Mouse (Mus musculus) limb, embryonic 13.5 days (tissue): Measurements from ENCODE around the gene Igsf9b. TPM values are rescaled to one million over a fixed set of nuclear protein-coding genes. Genes with fewer than 3 reads are reported as not detected.

Experiments used
- ATAC-seq: fragments of 200-750 bp; cut with Nextera tagmentation; 2 replicates; pipeline ENCODE4 v1.8.0; 2017; ENCODE audit warnings: low read depth, moderate number of reproducible peaks, moderate TSS enrichment; ENCODE audit not compliant: low FRiP score
- H3K27ac ChIP-seq: fragments of 300-500 bp; sonication (generic); 2 replicates; pipeline ENCODE4 v1.5.1; 2015; ENCODE audit warnings: inconsistent platforms, mild to moderate bottlenecking, moderate library complexity
- H3K27me3 ChIP-seq: fragments of 300-500 bp; sonication (generic); 2 replicates; pipeline ENCODE4 v1.6.1; 2015; ENCODE audit warnings: mild to moderate bottlenecking, inconsistent platforms
- H3K36me3 ChIP-seq: fragments of 300-500 bp; sonication (generic); 2 replicates; pipeline ENCODE4 v1.6.1; 2015; ENCODE audit warnings: inconsistent platforms, mild to moderate bottlenecking, moderate library complexity
- H3K4me1 ChIP-seq: fragments of 300-500 bp; sonication (generic); 2 replicates; pipeline ENCODE4 v1.6.1; 2015; ENCODE audit warnings: inconsistent platforms
- H3K4me2 ChIP-seq: fragments of 300-500 bp; sonication (generic); replicated peaks from 2 replicates; pipeline ENCODE4 v1.6.1; 2015; ENCODE audit warnings: inconsistent platforms, mild to moderate bottlenecking, moderate library complexity
- H3K4me3 ChIP-seq: fragments of 300-500 bp; sonication (generic); 2 replicates; pipeline ENCODE4 v1.5.1; 2015; ENCODE audit warnings: moderate library complexity, mild to moderate bottlenecking, inconsistent platforms
- H3K9ac ChIP-seq: fragments of 300-500 bp; sonication (generic); 2 replicates; pipeline ENCODE4 v1.6.1; 2015; ENCODE audit warnings: mild to moderate bottlenecking, inconsistent platforms
- H3K9me3 ChIP-seq: fragments of 300-500 bp; sonication (generic); 2 replicates; pipeline ENCODE4 v1.6.1; 2016; ENCODE audit warnings: inconsistent platforms
- WGBS: fragments of 180-500 bp; shearing (Covaris S2); methylation state at CpG from one replicate; pipeline ENCODE4 v1.1.7; 2015; 5-methylcytosine and 5-hydroxymethylcytosine counted together
- polyA plus RNA-seq: library from polyadenylated mRNA; unstranded; fragments of >200 nt; fragmentation: Nextera tagmentation; extraction: Ambion mirVana; gene quantifications from 2 replicates; pipeline ENCODE4 v1.2.1, GENCODE M21; 2015

Gene Igsf9b
- polyA plus RNA-seq, 1 experiment from 2014 or later: 3.6 TPM

- peaks cover 70% of the 10 kb centered on the region for H3K27me3 ChIP-seq
These were observed 533 bp downstream of the Igsf9b start for GRCm38 (mm10) chr9:27299286-27300187.

DNA sequence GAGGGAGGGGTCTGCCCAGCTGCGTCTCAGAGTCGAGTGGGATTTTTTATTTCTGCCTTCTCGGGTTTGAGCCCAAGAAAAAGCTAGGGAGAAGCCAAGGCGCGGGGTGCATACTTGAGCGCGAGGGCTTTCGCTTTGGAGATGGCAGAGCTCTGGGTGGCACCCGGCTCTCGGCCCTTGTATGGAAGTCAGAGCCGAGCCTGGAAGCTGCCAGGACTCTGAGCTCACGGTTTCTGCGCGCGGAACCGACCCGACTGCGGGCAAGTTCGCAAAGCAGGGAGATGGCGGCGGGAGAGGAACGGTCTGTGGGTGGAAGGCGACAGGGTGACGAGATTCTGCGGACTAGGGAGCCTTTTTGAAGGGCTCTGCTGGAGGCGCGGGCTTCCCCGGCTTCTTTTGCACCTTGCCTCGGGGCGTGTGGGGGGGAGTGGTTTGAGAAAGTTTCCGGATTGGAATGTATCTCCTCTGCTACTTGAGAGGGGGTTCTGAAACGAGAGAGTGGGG, 1.2 kb downstream of the Igsf9b start:
- Histone ChIP-seq H3K9ac (peak overlapping the region; percentile 62), H3K27ac (no peak overlapping the region), H3K36me3 (no peaks in the 10 kb centered on the region), H3K4me2 (peak overlapping the region; percentile 93), H3K27me3 (peaks cover 71% of the 10 kb centered on the region), H3K4me1 (peaks cover 53% of the 10 kb centered on the region), H3K4me3 (peak overlapping the region; percentile 70), H3K9me3 (no peaks in the 10 kb centered on the region)
- under 1% methylated on average over 32 of the region's 32 CpGs for WGBS
- no peak for ATAC-seq

More at GRCm38 (mm10) chr9:27299286-27300187, 533 bp downstream of the Igsf9b start:
- Histone ChIP-seq H3K4me2 (peak overlapping the region; percentile 93), H3K4me3 (peak overlapping the region; percentile 70), H3K36me3 (no peaks in the 10 kb centered on the region), H3K9ac (peak overlapping the region; percentile 62), H3K4me1 (peaks cover 53% of the 10 kb centered on the region), H3K9me3 (no peaks in the 10 kb centered on the region), H3K27ac (no peak overlapping the region)
- WGBS: under 1% methylated on average over 68 of the region's 68 CpGs
- peak; percentile 7; the same call in 1 of the 2 replicates for ATAC-seq

- Histone ChIP-seq H3K9me3 (no peaks in the 10 kb centered on the region), H3K9ac (peak overlapping the region; percentile 62; the same call in 1 of the 2 replicates), H3K4me1 (peaks cover 53% of the 10 kb centered on the region), H3K27ac (no peak overlapping the region), H3K4me2 (peak overlapping the region; percentile 93), H3K36me3 (no peaks in the 10 kb centered on the region), H3K4me3 (peak overlapping the region; percentile 70), H3K27me3 (peaks cover 71% of the 10 kb centered on the region)
- ATAC-seq: no peak
- WGBS: 10% methylated on average over 4 of the region's 4 CpGs
These were observed 1.7 kb downstream of the Igsf9b start for GRCm38 (mm10) chr9:27300698-27301097.

DNA sequence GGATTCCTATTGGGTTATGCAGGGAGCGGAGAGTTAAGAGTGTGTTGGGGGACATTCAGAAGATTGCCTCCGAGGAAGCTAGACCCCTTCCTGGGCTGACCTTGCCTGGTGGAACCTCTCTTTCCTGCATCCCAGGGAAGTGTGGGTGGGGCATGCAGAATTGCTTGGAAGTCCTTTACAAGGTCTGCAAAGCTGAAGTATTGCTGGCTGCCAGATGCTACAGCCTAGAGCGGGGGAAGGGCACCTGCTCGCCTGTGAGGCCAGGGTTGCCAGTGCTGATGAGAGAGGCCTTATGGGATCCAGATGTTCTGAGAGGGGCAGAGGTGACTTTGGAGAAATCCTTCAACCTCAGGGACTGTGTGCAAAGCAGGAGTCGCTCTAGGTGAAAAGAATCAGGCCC, 2.5 kb downstream of the Igsf9b start:
- peaks cover 53% of the 10 kb centered on the region for H3K4me1 ChIP-seq
- peak overlapping the region; percentile 93 for H3K4me2 ChIP-seq
- WGBS: 12% methylated on average over 5 of the region's 5 CpGs
- H3K4me3 ChIP-seq: no peak overlapping the region
- H3K9me3 ChIP-seq: no peaks in the 10 kb centered on the region
- no peak overlapping the region for H3K9ac ChIP-seq
- H3K36me3 ChIP-seq: no peaks in the 10 kb centered on the region
- peaks cover 76% of the 10 kb centered on the region for H3K27me3 ChIP-seq
- ATAC-seq: no peak
- no peak overlapping the region for H3K27ac ChIP-seq

DNA sequence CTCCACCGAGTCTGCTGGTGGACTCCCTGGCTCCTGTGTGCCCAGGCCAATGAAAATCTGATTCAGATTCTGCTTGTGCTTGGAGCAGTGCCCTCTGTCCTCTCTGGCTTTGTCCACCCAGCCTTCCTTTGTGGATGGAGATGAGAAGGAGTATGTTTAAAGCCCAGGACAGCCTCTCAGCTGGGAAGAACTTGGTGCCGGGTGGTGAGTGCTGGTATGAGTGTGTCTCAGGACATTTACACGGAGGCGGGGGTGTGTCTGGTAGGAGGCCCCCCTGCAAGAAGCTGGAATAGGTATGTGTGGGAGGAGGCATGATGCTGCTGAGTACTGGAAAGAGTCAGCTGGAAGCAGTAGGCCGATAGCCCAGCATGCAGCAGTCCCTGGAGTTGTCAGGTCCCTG, 3.3 kb downstream of the Igsf9b start:
- WGBS: 38% methylated on average over 5 of the region's 5 CpGs
- Histone ChIP-seq H3K4me3 (no peak overlapping the region), H3K4me2 (no peak overlapping the region), H3K9ac (no peak overlapping the region), H3K9me3 (no peaks in the 10 kb centered on the region), H3K27me3 (peaks cover 78% of the 10 kb centered on the region), H3K36me3 (no peaks in the 10 kb centered on the region), H3K4me1 (peaks cover 61% of the 10 kb centered on the region), H3K27ac (no peak overlapping the region)
- no peak for ATAC-seq

- peaks cover 56% of the 10 kb centered on the region for H3K4me1 ChIP-seq
These were observed 4.8 kb downstream of the Igsf9b start for GRCm38 (mm10) chr9:27303571-27304484.

DNA sequence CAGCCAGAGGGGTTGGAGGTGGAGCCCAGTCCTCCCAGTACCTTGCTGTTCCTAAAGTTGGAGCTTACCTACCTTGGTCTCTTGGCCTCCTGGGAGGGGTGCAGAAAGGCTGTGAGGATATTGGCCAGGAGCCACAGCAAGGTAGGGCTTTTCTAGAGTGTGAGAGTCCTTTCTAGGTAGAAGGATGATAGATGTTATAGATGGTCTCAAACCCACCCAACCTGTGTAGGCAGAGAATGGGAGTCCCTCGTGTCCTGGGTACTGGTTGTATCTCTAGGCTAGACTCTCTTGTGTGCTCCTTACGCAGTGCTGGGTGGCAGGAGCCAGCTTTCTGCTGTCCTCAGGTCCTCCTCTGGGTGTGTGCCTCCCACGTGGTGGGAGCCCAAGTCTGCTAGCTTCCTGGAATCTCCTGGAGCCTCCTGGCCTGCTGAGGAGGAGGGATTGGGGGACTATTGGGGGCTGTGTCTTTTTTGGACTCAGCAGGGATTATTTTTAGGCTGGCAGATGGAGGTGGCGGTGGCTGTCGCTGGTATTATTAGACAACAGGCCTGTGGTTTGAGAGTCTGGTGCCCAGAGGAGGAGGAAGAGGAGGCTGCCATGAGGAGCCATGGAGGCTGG, 5.6 kb downstream of the Igsf9b start:
- 71% methylated on average over 5 of the region's 5 CpGs for WGBS
- H3K36me3 ChIP-seq: no peaks in the 10 kb centered on the region
- no peak overlapping the region for H3K9ac ChIP-seq
- H3K4me2 ChIP-seq: no peak overlapping the region
- no peak overlapping the region for H3K4me3 ChIP-seq
- ATAC-seq: no peak
- peaks cover 81% of the 10 kb centered on the region for H3K27me3 ChIP-seq
- no peak overlapping the region for H3K27ac ChIP-seq
- peaks cover 53% of the 10 kb centered on the region for H3K4me1 ChIP-seq
- H3K9me3 ChIP-seq: no peaks in the 10 kb centered on the region

More at GRCm38 (mm10) chr9:27303571-27304484, 4.8 kb downstream of the Igsf9b start:
- no peak overlapping the region for H3K4me2 ChIP-seq
- no peaks in the 10 kb centered on the region for H3K36me3 ChIP-seq
- H3K9ac ChIP-seq: no peak overlapping the region
- H3K27me3 ChIP-seq: peaks cover 80% of the 10 kb centered on the region
- ATAC-seq: no peak
- no peak overlapping the region for H3K27ac ChIP-seq
- no peak overlapping the region for H3K4me3 ChIP-seq
- WGBS: 59% methylated on average over 17 of the region's 17 CpGs
- H3K9me3 ChIP-seq: no peaks in the 10 kb centered on the region

GRCm38 (mm10) chr9:27305502-27305901, 6.5 kb downstream of the Igsf9b start:
- Histone ChIP-seq H3K27ac (no peak overlapping the region), H3K9ac (no peak overlapping the region), H3K4me1 (peaks cover 45% of the 10 kb centered on the region), H3K9me3 (no peaks in the 10 kb centered on the region), H3K27me3 (peaks cover 75% of the 10 kb centered on the region), H3K4me2 (no peak overlapping the region), H3K36me3 (no peaks in the 10 kb centered on the region), H3K4me3 (no peak overlapping the region)
- 48% methylated on average over 3 of the region's 3 CpGs for WGBS
- ATAC-seq: no peak

- H3K27me3 ChIP-seq: peaks cover 64% of the 10 kb centered on the region
- H3K4me2 ChIP-seq: no peak overlapping the region
- 33% methylated on average over 4 of the region's 4 CpGs for WGBS
- no peak overlapping the region for H3K4me3 ChIP-seq
- peaks cover 36% of the 10 kb centered on the region for H3K4me1 ChIP-seq
- no peak for ATAC-seq
- H3K9me3 ChIP-seq: no peaks in the 10 kb centered on the region
- H3K9ac ChIP-seq: no peak overlapping the region
- no peaks in the 10 kb centered on the region for H3K36me3 ChIP-seq
- H3K27ac ChIP-seq: no peak overlapping the region
These were observed 7.6 kb downstream of the Igsf9b start for GRCm38 (mm10) chr9:27306642-27307041.

DNA sequence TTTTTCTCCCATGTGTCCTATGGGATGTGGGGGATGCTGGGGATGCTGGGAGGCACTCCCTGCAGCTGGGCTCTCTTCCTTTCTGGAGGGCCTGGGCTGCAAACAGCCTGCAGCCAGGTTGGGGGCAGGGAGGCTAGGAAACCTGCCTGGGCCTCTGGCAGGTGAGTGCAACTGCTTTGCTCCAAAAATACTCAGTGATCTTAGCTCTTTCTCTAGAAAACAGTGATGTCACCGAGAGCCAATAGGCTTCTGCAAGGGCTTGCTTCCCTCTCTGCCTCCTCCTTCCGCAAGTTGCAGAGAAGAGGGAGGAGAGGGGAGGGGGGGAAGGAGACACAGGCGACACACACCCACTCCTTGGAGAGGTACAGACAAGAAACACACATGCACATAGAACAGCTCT, 8.3 kb downstream of the Igsf9b start:
- no peak overlapping the region for H3K4me3 ChIP-seq
- H3K4me2 ChIP-seq: no peak overlapping the region
- no peak overlapping the region for H3K9ac ChIP-seq
- no peaks in the 10 kb centered on the region for H3K9me3 ChIP-seq
- peaks cover 36% of the 10 kb centered on the region for H3K4me1 ChIP-seq
- H3K27ac ChIP-seq: no peak overlapping the region
- ATAC-seq: no peak
- H3K27me3 ChIP-seq: peaks cover 59% of the 10 kb centered on the region
- WGBS: 12% methylated on average over 2 of the region's 3 CpGs
- no peaks in the 10 kb centered on the region for H3K36me3 ChIP-seq

- Histone ChIP-seq H3K9me3 (no peaks in the 10 kb centered on the region), H3K27ac (no peak overlapping the region), H3K4me1 (peaks cover 31% of the 10 kb centered on the region), H3K4me3 (no peak overlapping the region), H3K36me3 (no peaks in the 10 kb centered on the region), H3K9ac (no peak overlapping the region), H3K4me2 (no peak overlapping the region), H3K27me3 (peaks cover 55% of the 10 kb centered on the region)
- 38% methylated on average over 7 of the region's 7 CpGs for WGBS
- ATAC-seq: no peak
These were observed 9.0 kb downstream of the Igsf9b start for GRCm38 (mm10) chr9:27308045-27308444.
